Mouse (Mus musculus): Measurements from ENCODE around the gene Gm28308.
A peak's percentile ranks its signal among the peaks of the same experiment; 100 is the strongest.

The Gm28308 gene

GRCm38 (mm10) chr6:52231885-52232567, 18.9 kb upstream of the Gm28308 start:
- DNase-seq = no peak

- no peak for DNase-seq
Observed at GRCm38 (mm10) chr6:52230516-52231165, 17.5 kb upstream of the Gm28308 start, which contains the start of gene Hoxa9. Hoxa9 (minus strand) TSS chr6:52231089.

- no peak for DNase-seq
Observed at GRCm38 (mm10) chr6:52229558-52230416, 16.6 kb upstream of the Gm28308 start.

- DNase-seq = no peak
Observed at GRCm38 (mm10) chr6:52228475-52229465, 15.6 kb upstream of the Gm28308 start.

GRCm38 (mm10) chr6:52227470-52228222, 14.5 kb upstream of the Gm28308 start:
- DNase-seq = no peak

- no peak for DNase-seq
Observed at GRCm38 (mm10) chr6:52226569-52227257, 13.6 kb upstream of the Gm28308 start.

- no peak for DNase-seq
Observed at GRCm38 (mm10) chr6:52225612-52226568, 12.8 kb upstream of the Gm28308 start.

GRCm38 (mm10) chr6:52224895-52225611, 11.9 kb upstream of the Gm28308 start:
- no peak for DNase-seq

GRCm38 (mm10) chr6:52223939-52224760, 11.0 kb upstream of the Gm28308 start:
- DNase-seq = no peak

- no peak for DNase-seq
Observed at GRCm38 (mm10) chr6:52222729-52223128, 9.6 kb upstream of the Gm28308 start.

- no peak for DNase-seq
Observed at GRCm38 (mm10) chr6:52221993-52222685, 9.0 kb upstream of the Gm28308 start.

GRCm38 (mm10) chr6:52221337-52221992, 8.3 kb upstream of the Gm28308 start, which contains the start of gene Hoxa7:
Hoxa7 (minus strand) TSS chr6:52221854.
- peak; percentile 71 for DNase-seq

GRCm38 (mm10) chr6:52220865-52221310, 7.7 kb upstream of the Gm28308 start:
- no peak for DNase-seq

GRCm38 (mm10) chr6:52220003-52220864, 7.1 kb upstream of the Gm28308 start:
- DNase-seq = no peak

GRCm38 (mm10) chr6:52219234-52219942, 6.2 kb upstream of the Gm28308 start:
- DNase-seq = no peak

Data from cerebellum, adult 11 months (tissue).